Mouse (Mus musculus): ENCODE results near the gene Tent4a.

- TF ChIP-seq CTCF (IDR thresholded peaks at IDR 0.05; ENCODE audit: borderline replicate concordance, insufficient read depth, low read length) (no peak), POLR2A (IDR thresholded peaks at IDR 0.05; ENCODE audit: low read depth, low read length) (no peak)
Measured at GRCm38 (mm10) chr13:69582411-69582810, 48.0 kb upstream of the Tent4a start.

Data from embryonic fibroblast, embryonic 13.5 days (primary cell).